ENCODE assay signal across 5 mouse cellular contexts in the genomic region with DNA sequence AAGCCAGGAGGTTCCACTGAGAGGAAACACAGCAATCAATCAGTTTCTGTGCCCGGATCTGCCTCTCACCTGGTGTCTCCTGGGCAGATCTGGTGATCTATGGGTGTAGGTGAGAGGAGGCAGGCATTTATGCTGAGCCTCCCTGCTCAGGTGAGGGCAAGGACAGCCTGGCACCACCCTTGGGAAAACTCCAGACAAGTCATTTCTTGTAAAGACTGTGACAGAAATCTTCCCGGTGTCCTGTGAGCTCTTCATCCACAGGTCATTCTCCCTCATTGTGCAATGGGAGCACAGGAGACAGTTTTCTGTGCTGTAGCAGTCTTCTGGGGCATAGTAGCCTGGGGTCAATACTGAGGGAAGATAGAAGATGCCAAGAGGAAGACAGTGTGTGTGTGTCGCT. TPM values are rescaled to one million over a fixed set of nuclear protein-coding genes. Genes with fewer than 3 reads are reported as not detected.
"Had no signal": no experiment of that assay in that cellular context is flagged by ENCODE, and none has a peak within 500 bp of the region (broad histone marks: within the 10 kb centered on the region; RNA-seq: fewer than 3 reads in every experiment).

Gene Saa1 (minus strand): TSS at position 101 of the 400 bp plus-strand sequence.

RNA-seq across cellular contexts. Expression of gene Saa1, which starts in this region (rescaled TPM):
- total RNA-seq: neutrophil, adult 5-6 weeks had no signal
- polyA plus RNA-seq: neural tube, embryonic 14.5 days; small intestine, adult 2 months; spleen, adult 2 months; urinary bladder, adult 2 months had no signal
